Comparison of ENCODE assay signal across 11 mouse cellular contexts in genomic region chr7:40310558-40310957, GRCm38 (mm10).
A peak's percentile ranks its signal among the peaks of the same experiment; 100 is the strongest.
DNase-seq lines count a peak whose midpoint lies in the region; ATAC-seq and TF ChIP-seq lines count a peak whose summit lies in the region.
"Had no signal": no experiment of that assay in that cellular context is flagged by ENCODE, and none has a peak within 500 bp of the region (broad histone marks: within the 10 kb centered on the region; RNA-seq: fewer than 3 reads in every experiment).

No protein-coding gene starts in this region.

- H3K36me3 ChIP-seq in forebrain, embryonic 14.5 days (ENCODE audit: control insufficient read depth, insufficient read depth, low read length) = no peaks in the 10 kb centered on the region
- H3K36me3 ChIP-seq in forebrain, embryonic 16.5 days (ENCODE audit: control insufficient read depth, insufficient read depth) = no peaks in the 10 kb centered on the region
- H3K36me3 ChIP-seq in ES-Bruce4 (ENCODE audit: control insufficient read depth, insufficient read depth, low read length, poor library complexity, severe bottlenecking) = no peaks in the 10 kb centered on the region
- H3K36me3 ChIP-seq in embryonic facial prominence, embryonic 10.5 days (replicated peaks) = no peaks in the 10 kb centered on the region
- H3K36me3 ChIP-seq: embryonic facial prominence, embryonic 15.5 days; heart, embryonic 13.5 days; lung, embryonic 15.5 days had no signal

- no peaks in the 10 kb centered on the region for H3K9me3 ChIP-seq in forebrain, embryonic 14.5 days (replicated peaks; ENCODE audit: control insufficient read depth, low read length)
- no peaks in the 10 kb centered on the region for H3K9me3 ChIP-seq in forebrain, embryonic 16.5 days (ENCODE audit: control insufficient read depth, low read length)
- H3K9me3 ChIP-seq in ES-Bruce4 (replicated peaks; ENCODE audit: control insufficient read depth, insufficient read depth, low read length, poor library complexity, severe bottlenecking) = no peaks in the 10 kb centered on the region
- no peaks in the 10 kb centered on the region for H3K9me3 ChIP-seq in embryonic facial prominence, embryonic 10.5 days
- H3K9me3 ChIP-seq: embryonic facial prominence, embryonic 15.5 days; heart, embryonic 13.5 days; lung, embryonic 15.5 days had no signal

- peak; percentile 41 for DNase-seq in forebrain, embryonic 14.5 days (ENCODE audit: low spot score)
- DNase-seq in left cerebral cortex, adult 2 months (ENCODE audit: extremely low spot score in 1 of 2, low spot score in 2 of 2) = no peak
- no peak for DNase-seq in left cerebral cortex, adult 11 months (ENCODE audit: low spot score)
- peak; percentile 43 for DNase-seq in embryonic facial prominence, embryonic 10.5 days (ENCODE audit: low spot score)
- no peak for DNase-seq in frontal cortex, adult 2 months (ENCODE audit: extremely low spot score in 1 of 2, low spot score in 1 of 2)
- DNase-seq in layer of hippocampus, adult 9-10 months (ENCODE audit: low spot score) = no peak

- peak; percentile 55 for TF ChIP-seq CTCF in left cerebral cortex, adult 2 months (IDR thresholded peaks at IDR 0.05)
- peak; percentile 50 for TF ChIP-seq CTCF in ES-Bruce4 (IDR thresholded peaks at IDR 0.05; ENCODE audit: low read depth, low read length)

- no peak for TF ChIP-seq POLR2A in ES-Bruce4 (IDR thresholded peaks at IDR 0.05; ENCODE audit: insufficient read depth, low read length)

- no peaks in the 10 kb centered on the region for H3K4me1 ChIP-seq in forebrain, embryonic 14.5 days (ENCODE audit: control insufficient read depth, insufficient read depth, low read length)
- H3K4me1 ChIP-seq in forebrain, embryonic 16.5 days (replicated peaks; ENCODE audit: control insufficient read depth, insufficient read depth, low read length) = no peaks in the 10 kb centered on the region
- H3K4me1 ChIP-seq in ES-Bruce4 (ENCODE audit: control insufficient read depth, insufficient read depth, low read length) = no peaks in the 10 kb centered on the region
- no peaks in the 10 kb centered on the region for H3K4me1 ChIP-seq in embryonic facial prominence, embryonic 10.5 days
- H3K4me1 ChIP-seq: embryonic facial prominence, embryonic 15.5 days; heart, embryonic 13.5 days; lung, embryonic 15.5 days had no signal

- H3K27ac ChIP-seq in forebrain, embryonic 14.5 days (ENCODE audit: low read depth, low read length) = no peak overlapping the region
- no peak overlapping the region for H3K27ac ChIP-seq in forebrain, embryonic 16.5 days (ENCODE audit: low read length)
- H3K27ac ChIP-seq in left cerebral cortex, adult 2 months = no peak overlapping the region
- H3K27ac ChIP-seq in ES-Bruce4 (ENCODE audit: insufficient read depth, low read length) = no peak overlapping the region
- no peak overlapping the region for H3K27ac ChIP-seq in embryonic facial prominence, embryonic 10.5 days (replicated peaks)
- H3K27ac ChIP-seq: embryonic facial prominence, embryonic 15.5 days; heart, embryonic 13.5 days; lung, embryonic 15.5 days had no signal

- no peak overlapping the region for H3K4me2 ChIP-seq in forebrain, embryonic 14.5 days (ENCODE audit: low read length)
- H3K4me2 ChIP-seq in forebrain, embryonic 16.5 days (ENCODE audit: low read length) = no peak overlapping the region
- H3K4me2 ChIP-seq: embryonic facial prominence, embryonic 15.5 days; heart, embryonic 13.5 days; lung, embryonic 15.5 days had no signal

- 18% methylated on average over 2 of the region's 2 CpGs for WGBS in forebrain, embryonic 14.5 days
- 21% methylated on average over 2 of the region's 2 CpGs for WGBS in forebrain, embryonic 16.5 days
- 26% methylated on average over 2 of the region's 2 CpGs for WGBS in embryonic facial prominence, embryonic 10.5 days

- ATAC-seq in forebrain, embryonic 14.5 days = no peak
- no peak for ATAC-seq in forebrain, embryonic 16.5 days

- no peak overlapping the region for H3K9ac ChIP-seq in forebrain, embryonic 14.5 days (ENCODE audit: low read length)
- H3K9ac ChIP-seq in forebrain, embryonic 16.5 days (replicated peaks; ENCODE audit: low read depth, low read length) = no peak overlapping the region
- H3K9ac ChIP-seq in ES-Bruce4 (ENCODE audit: low read depth, poor library complexity, severe bottlenecking) = no peak overlapping the region
- H3K9ac ChIP-seq: embryonic facial prominence, embryonic 15.5 days; heart, embryonic 13.5 days; lung, embryonic 15.5 days had no signal

- no peak overlapping the region for H3K4me3 ChIP-seq in forebrain, embryonic 14.5 days (ENCODE audit: low read depth, low read length)
- no peak overlapping the region for H3K4me3 ChIP-seq in forebrain, embryonic 16.5 days (replicated peaks; ENCODE audit: low read length)
- no peak overlapping the region for H3K4me3 ChIP-seq in left cerebral cortex, adult 2 months
- no peak overlapping the region for H3K4me3 ChIP-seq in ES-Bruce4 (ENCODE audit: low read depth, low read length)
- H3K4me3 ChIP-seq in embryonic facial prominence, embryonic 10.5 days = no peak overlapping the region
- H3K4me3 ChIP-seq: embryonic facial prominence, embryonic 15.5 days; heart, embryonic 13.5 days; lung, embryonic 15.5 days had no signal

- intact Hi-C loops in left cerebral cortex, adult 2 months (cut with DNase I) = no loop called here

- no peaks in the 10 kb centered on the region for H3K27me3 ChIP-seq in forebrain, embryonic 14.5 days (replicated peaks; ENCODE audit: control insufficient read depth, insufficient read depth, low read length)
- H3K27me3 ChIP-seq in forebrain, embryonic 16.5 days (replicated peaks; ENCODE audit: control insufficient read depth, insufficient read depth, low read length) = no peaks in the 10 kb centered on the region
- no peaks in the 10 kb centered on the region for H3K27me3 ChIP-seq in ES-Bruce4 (ENCODE audit: control insufficient read depth, insufficient read depth, low read length, poor library complexity, severe bottlenecking)
- H3K27me3 ChIP-seq in embryonic facial prominence, embryonic 10.5 days (replicated peaks; ENCODE audit: low read depth, poor library complexity, severe bottlenecking) = no peaks in the 10 kb centered on the region
- H3K27me3 ChIP-seq: embryonic facial prominence, embryonic 15.5 days; heart, embryonic 13.5 days; lung, embryonic 15.5 days had no signal

- TF ChIP-seq EP300 in ES-Bruce4 (IDR thresholded peaks at IDR 0.05; ENCODE audit: insufficient read depth, low read depth, low read length) = no peak

Comparison
In these comparisons a context has a peak if more than half of its experiments do, and no peak if none do; other contexts are left out.
1. DNase-seq: peak in forebrain, embryonic 14.5 days (single experiment) and embryonic facial prominence, embryonic 10.5 days (single experiment); none in left cerebral cortex, adult 2 months (0 of 2), left cerebral cortex, adult 11 months (single experiment), frontal cortex, adult 2 months (0 of 2) and layer of hippocampus, adult 9-10 months (single experiment).